ENCODE assay signal across 13 mouse cellular contexts in the genomic region with DNA sequence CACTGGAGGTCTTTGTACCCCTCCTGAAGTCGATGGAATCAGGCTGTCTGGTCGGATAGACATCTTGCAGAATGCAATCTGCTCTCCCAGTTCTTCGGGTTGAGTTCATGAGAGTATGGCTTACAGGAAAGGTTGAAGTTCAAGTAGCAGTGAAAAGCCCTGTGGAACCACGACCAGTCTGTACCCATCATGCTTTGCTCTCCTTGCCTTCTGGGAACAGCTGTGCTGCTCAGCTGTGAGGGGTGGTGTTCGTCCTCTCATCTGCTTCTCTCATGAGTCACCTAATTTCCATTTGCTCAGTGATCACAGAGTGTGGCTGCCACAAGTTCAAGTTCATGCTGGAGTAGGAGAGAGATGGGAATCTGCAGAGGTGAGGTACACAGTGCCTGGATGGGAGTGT.
A peak's percentile ranks its signal among the peaks of the same experiment; 100 is the strongest.
DNase-seq lines count a peak whose midpoint lies in the region; ATAC-seq and TF ChIP-seq lines count a peak whose summit lies in the region.
"Had no signal": no experiment of that assay in that cellular context is flagged by ENCODE, and none has a peak within 500 bp of the region (broad histone marks: within the 10 kb centered on the region; RNA-seq: fewer than 3 reads in every experiment).

No protein-coding gene starts in this region.

- H3K4me1 ChIP-seq in hindbrain, embryonic 15.5 days (replicated peaks) = peaks cover 71% of the 10 kb centered on the region
- peaks cover 48% of the 10 kb centered on the region for H3K4me1 ChIP-seq in hindbrain, embryonic 12.5 days
- peaks cover 12% of the 10 kb centered on the region for H3K4me1 ChIP-seq in midbrain, embryonic 11.5 days (ENCODE audit: control insufficient read depth, insufficient read depth, low read length)
- H3K4me1 ChIP-seq in midbrain, embryonic 16.5 days (ENCODE audit: control insufficient read depth, insufficient read depth, low read length) = peaks cover 44% of the 10 kb centered on the region
- peaks cover 28% of the 10 kb centered on the region for H3K4me1 ChIP-seq in cortical plate, adult 2 months (ENCODE audit: control insufficient read depth, insufficient read depth, low read length)
- H3K4me1 ChIP-seq: liver, embryonic 12.5 days had no signal

- TF ChIP-seq CTCF in cortical plate, adult 2 months (IDR thresholded peaks at IDR 0.05; ENCODE audit: extremely low read depth, insufficient read depth, low read length) = no peak

- H3K9ac ChIP-seq in hindbrain, embryonic 15.5 days = no peak overlapping the region
- H3K9ac ChIP-seq in hindbrain, embryonic 12.5 days = no peak overlapping the region
- no peak overlapping the region for H3K9ac ChIP-seq in midbrain, embryonic 11.5 days (ENCODE audit: low read length)
- no peak overlapping the region for H3K9ac ChIP-seq in midbrain, embryonic 16.5 days (ENCODE audit: low read depth, low read length)
- H3K9ac ChIP-seq: heart, embryonic 13.5 days; liver, embryonic 12.5 days had no signal

- no peak for TF ChIP-seq POLR2A in cortical plate, adult 2 months (IDR thresholded peaks at IDR 0.05; ENCODE audit: extremely low read depth, insufficient read depth, low read length)

- no peak for DNase-seq in midbrain, embryonic 11.5 days (ENCODE audit: low spot score, missing footprints)
- DNase-seq in retina, embryonic 14.5 days (ENCODE audit: low spot score) = peak; percentile 38
- DNase-seq in T-cell, adult 2 months (ENCODE audit: low spot score) = no peak
- DNase-seq: cerebellum, adult 11 months; gastrocnemius, postnatal 25 days; kidney, postnatal 14 days had no signal

- H3K4me3 ChIP-seq in hindbrain, embryonic 15.5 days = no peak overlapping the region
- no peak overlapping the region for H3K4me3 ChIP-seq in hindbrain, embryonic 12.5 days
- no peak overlapping the region for H3K4me3 ChIP-seq in midbrain, embryonic 11.5 days (ENCODE audit: low read depth, low read length)
- H3K4me3 ChIP-seq in midbrain, embryonic 16.5 days (ENCODE audit: low read depth, low read length) = no peak overlapping the region
- H3K4me3 ChIP-seq in cortical plate, adult 2 months (ENCODE audit: insufficient read depth, low read length) = no peak overlapping the region
- H3K4me3 ChIP-seq: heart, embryonic 13.5 days; liver, embryonic 12.5 days had no signal

- no peak for ATAC-seq in hindbrain, embryonic 15.5 days (ENCODE audit: low FRiP score, low read depth)
- no peak for ATAC-seq in hindbrain, embryonic 12.5 days (ENCODE audit: low FRiP score)
- ATAC-seq in midbrain, embryonic 11.5 days (ENCODE audit: low FRiP score) = peak; percentile 42; the same call in 1 of the 2 replicates
- no peak for ATAC-seq in midbrain, embryonic 16.5 days
- ATAC-seq: hindbrain, postnatal 0 days had no signal

- no peak overlapping the region for H3K4me2 ChIP-seq in hindbrain, embryonic 15.5 days
- H3K4me2 ChIP-seq in hindbrain, embryonic 12.5 days (replicated peaks) = no peak overlapping the region
- no peak overlapping the region for H3K4me2 ChIP-seq in midbrain, embryonic 11.5 days
- H3K4me2 ChIP-seq in midbrain, embryonic 16.5 days (ENCODE audit: low read length) = no peak overlapping the region
- H3K4me2 ChIP-seq: heart, embryonic 13.5 days; liver, embryonic 12.5 days had no signal

- no peaks in the 10 kb centered on the region for H3K27me3 ChIP-seq in hindbrain, embryonic 15.5 days
- H3K27me3 ChIP-seq in hindbrain, embryonic 12.5 days = no peaks in the 10 kb centered on the region
- no peaks in the 10 kb centered on the region for H3K27me3 ChIP-seq in midbrain, embryonic 11.5 days (ENCODE audit: control insufficient read depth, insufficient read depth, low read length)
- H3K27me3 ChIP-seq in midbrain, embryonic 16.5 days (ENCODE audit: control insufficient read depth, insufficient read depth, low read depth, low read length) = no peaks in the 10 kb centered on the region
- H3K27me3 ChIP-seq: heart, embryonic 13.5 days; liver, embryonic 12.5 days had no signal

- no peaks in the 10 kb centered on the region for H3K36me3 ChIP-seq in hindbrain, embryonic 15.5 days
- H3K36me3 ChIP-seq in hindbrain, embryonic 12.5 days = no peaks in the 10 kb centered on the region
- no peaks in the 10 kb centered on the region for H3K36me3 ChIP-seq in midbrain, embryonic 11.5 days (ENCODE audit: control insufficient read depth, insufficient read depth, low read length)
- H3K36me3 ChIP-seq in midbrain, embryonic 16.5 days (ENCODE audit: control insufficient read depth, insufficient read depth, low read length) = no peaks in the 10 kb centered on the region
- H3K36me3 ChIP-seq: heart, embryonic 13.5 days; liver, embryonic 12.5 days had no signal

- no peaks in the 10 kb centered on the region for H3K9me3 ChIP-seq in hindbrain, embryonic 15.5 days
- no peaks in the 10 kb centered on the region for H3K9me3 ChIP-seq in hindbrain, embryonic 12.5 days (replicated peaks)
- no peaks in the 10 kb centered on the region for H3K9me3 ChIP-seq in midbrain, embryonic 11.5 days (ENCODE audit: control insufficient read depth, low read length)
- H3K9me3 ChIP-seq in midbrain, embryonic 16.5 days (replicated peaks; ENCODE audit: control insufficient read depth, low read length, poor library complexity, severe bottlenecking) = no peaks in the 10 kb centered on the region
- H3K9me3 ChIP-seq: heart, embryonic 13.5 days; liver, embryonic 12.5 days had no signal

- 0 out of 2 replicates have a peak overlapping the region, but pooled peaks have one; percentile 9 for H3K27ac ChIP-seq in hindbrain, embryonic 15.5 days (replicated peaks)
- H3K27ac ChIP-seq in hindbrain, embryonic 12.5 days = no peak overlapping the region
- H3K27ac ChIP-seq in midbrain, embryonic 11.5 days (ENCODE audit: low read depth, low read length) = no peak overlapping the region
- no peak overlapping the region for H3K27ac ChIP-seq in midbrain, embryonic 16.5 days (ENCODE audit: low read length)
- peak overlapping the region; percentile 51; the same call in 1 of the 2 replicates for H3K27ac ChIP-seq in cortical plate, adult 2 months (ENCODE audit: insufficient read depth, low read length)
- H3K27ac ChIP-seq: heart, embryonic 13.5 days; hindbrain, postnatal 0 days; liver, embryonic 12.5 days had no signal

- WGBS in hindbrain, embryonic 15.5 days = 48% methylated on average over 5 of the region's 5 CpGs
- WGBS in hindbrain, embryonic 12.5 days = 49% methylated on average over 5 of the region's 5 CpGs
- 72% methylated on average over 5 of the region's 5 CpGs for WGBS in midbrain, embryonic 11.5 days
- WGBS in midbrain, embryonic 16.5 days = 47% methylated on average over 5 of the region's 5 CpGs

Comparison
In these comparisons a context has a peak if more than half of its experiments do, and no peak if none do; other contexts are left out.
1. H3K27ac ChIP-seq: peak in hindbrain, embryonic 15.5 days (single experiment) and cortical plate, adult 2 months (single experiment); none in hindbrain, embryonic 12.5 days (single experiment), midbrain, embryonic 11.5 days (single experiment) and midbrain, embryonic 16.5 days (single experiment).